Mouse (Mus musculus): ENCODE results near the gene Spock2. TPM values are rescaled to one million over a fixed set of nuclear protein-coding genes. Genes with fewer than 3 reads are reported as not detected.
A peak's percentile ranks its signal among the peaks of the same experiment; 100 is the strongest.

Spock2 gene
- polyA plus RNA-seq, 1 experiment, result 19.8 TPM

DNA sequence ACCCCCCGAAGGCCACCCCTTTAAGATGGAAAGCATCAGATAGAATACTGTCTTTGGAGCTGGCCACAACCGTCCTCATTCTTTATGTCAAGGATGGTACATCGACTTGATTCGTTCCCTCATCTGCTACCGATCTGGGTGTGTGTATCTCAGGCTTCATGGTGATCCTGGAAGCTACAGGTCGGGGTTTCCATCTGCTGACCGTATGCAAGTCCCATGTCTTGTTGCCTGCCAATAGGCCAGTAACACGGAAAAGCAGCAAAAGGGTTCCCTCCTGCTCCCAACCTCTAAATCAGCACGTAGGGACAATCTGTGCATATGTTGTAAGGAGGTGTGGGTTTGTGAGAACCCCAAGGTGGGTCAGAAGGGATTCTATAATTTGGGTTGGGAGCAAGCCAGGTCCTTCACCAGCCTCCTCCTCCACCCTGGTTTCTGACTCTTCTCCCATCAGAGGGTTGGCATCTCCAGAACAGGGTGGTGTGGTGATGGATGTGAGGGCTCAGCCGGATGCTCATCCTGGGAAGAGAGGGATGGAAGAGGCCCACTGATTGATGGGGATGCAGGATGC is 5.0 kb downstream of the Spock2 start:
- 93% methylated on average over 10 of the region's 10 CpGs for WGBS
- Histone ChIP-seq H3K4me1 (replicated peaks; ENCODE audit: control insufficient read depth, insufficient read depth, low read length) (peaks cover 25% of the 10 kb centered on the region), H3K27ac (ENCODE audit: control insufficient read depth, insufficient read depth, low read length) (no peak overlapping the region), H3K4me3 (ENCODE audit: control insufficient read depth, insufficient read depth, low read length) (no peak overlapping the region), H3K36me3 (ENCODE audit: control insufficient read depth, insufficient read depth, low read length) (no peaks in the 10 kb centered on the region), H3K27me3 (ENCODE audit: control insufficient read depth, insufficient read depth, low read length) (peaks cover 11% of the 10 kb centered on the region)
- no peak for DNase-seq
- TF ChIP-seq CTCF (IDR thresholded peaks at IDR 0.05; ENCODE audit: borderline replicate concordance, control insufficient read depth, extremely low read depth, insufficient read depth, low read length, poor library complexity), result no peak
- TF ChIP-seq POLR2A (IDR thresholded peaks at IDR 0.05; ENCODE audit: control insufficient read depth, extremely low read depth, insufficient read depth, low read length, poor library complexity), result no peak

DNA sequence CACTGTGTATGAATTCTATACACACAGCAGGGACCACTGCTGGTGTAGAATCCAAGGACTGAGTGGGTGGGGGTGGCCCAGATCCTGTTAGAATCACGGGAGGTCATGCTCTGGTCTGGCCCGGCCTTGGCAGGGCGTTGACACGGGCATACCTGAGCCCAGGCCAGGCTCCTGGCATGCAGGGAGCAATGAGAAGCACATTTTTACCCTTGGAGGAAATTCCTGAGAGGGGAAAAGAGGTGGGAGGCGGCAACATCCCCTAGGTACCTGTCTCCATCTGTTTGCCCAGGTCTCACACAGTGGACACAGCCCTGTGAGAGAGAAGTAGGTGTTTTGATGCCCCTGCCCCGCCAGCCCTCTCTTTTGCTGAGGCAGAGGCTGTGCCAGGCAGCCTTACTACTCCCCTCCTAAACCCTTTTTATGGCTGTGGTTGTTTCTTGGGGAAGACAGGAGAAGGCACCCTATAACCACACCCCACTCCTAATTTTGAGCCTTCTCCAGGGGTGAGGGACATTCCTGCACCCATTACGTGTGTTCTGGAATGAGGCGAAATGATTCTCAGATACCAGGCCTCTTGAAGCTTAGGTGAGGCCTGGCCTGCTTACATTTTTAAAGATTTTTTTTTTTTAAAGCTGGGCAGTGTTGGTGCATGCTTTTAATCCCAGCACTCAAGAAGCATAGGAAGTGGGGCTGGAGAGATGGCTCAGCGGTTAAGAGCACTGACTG is 8.1 kb downstream of the Spock2 start:
- WGBS, result 97% methylated on average over 9 of the region's 9 CpGs
- Histone ChIP-seq H3K4me1 (replicated peaks; ENCODE audit: control insufficient read depth, insufficient read depth, low read length) (peaks cover 9% of the 10 kb centered on the region), H3K4me3 (ENCODE audit: control insufficient read depth, insufficient read depth, low read length) (no peak overlapping the region), H3K27ac (ENCODE audit: control insufficient read depth, insufficient read depth, low read length) (no peak overlapping the region), H3K27me3 (ENCODE audit: control insufficient read depth, insufficient read depth, low read length) (no peaks in the 10 kb centered on the region), H3K36me3 (ENCODE audit: control insufficient read depth, insufficient read depth, low read length) (no peaks in the 10 kb centered on the region)
- DNase-seq, result no peak
- TF ChIP-seq CTCF (IDR thresholded peaks at IDR 0.05; ENCODE audit: borderline replicate concordance, control insufficient read depth, extremely low read depth, insufficient read depth, low read length, poor library complexity) (no peak), POLR2A (IDR thresholded peaks at IDR 0.05; ENCODE audit: control insufficient read depth, extremely low read depth, insufficient read depth, low read length, poor library complexity) (no peak)

DNA sequence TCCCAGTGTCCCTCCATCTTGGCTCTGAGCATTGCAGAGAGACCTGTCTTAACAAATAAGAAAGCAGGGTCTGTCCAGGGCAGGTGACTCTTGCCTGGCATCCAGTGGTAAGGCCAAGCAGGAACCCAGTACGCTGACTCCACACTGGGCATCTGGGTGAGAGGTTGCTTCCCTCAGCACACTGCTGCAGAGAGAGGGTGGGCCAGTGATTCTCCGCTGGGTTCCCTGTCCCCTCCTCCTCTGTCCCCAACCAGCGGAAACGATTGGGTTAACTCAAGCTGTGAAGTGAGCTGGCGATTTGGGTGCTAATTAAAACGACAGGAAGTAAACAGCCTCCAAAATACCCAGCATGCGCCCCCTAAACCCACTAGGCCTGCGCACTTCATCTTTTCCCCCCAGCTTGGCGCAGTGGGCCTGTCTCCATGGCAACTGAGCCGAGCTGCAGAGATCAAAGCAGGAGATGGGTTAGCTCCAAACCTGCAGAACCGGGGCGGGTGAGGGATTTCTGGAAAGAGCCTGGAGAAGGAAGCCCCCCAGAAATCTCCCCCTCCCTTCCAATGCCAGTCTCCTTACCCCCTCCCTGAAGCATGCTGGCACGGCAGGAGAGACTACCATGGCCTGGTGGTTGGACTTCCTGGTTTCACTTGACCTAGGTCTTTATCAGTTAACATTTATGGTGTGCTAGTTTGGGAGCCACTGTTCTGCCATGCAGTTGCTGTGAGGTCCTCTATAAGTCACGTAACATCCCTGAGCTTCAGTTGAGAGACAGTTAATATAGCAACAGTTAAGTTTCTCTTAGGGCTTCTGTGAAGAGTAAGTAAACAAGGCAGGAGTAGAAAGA is 9.5 kb downstream of the Spock2 start:
- TF ChIP-seq POLR2A (IDR thresholded peaks at IDR 0.05; ENCODE audit: control insufficient read depth, extremely low read depth, insufficient read depth, low read length, poor library complexity) (no peak), CTCF (IDR thresholded peaks at IDR 0.05; ENCODE audit: borderline replicate concordance, control insufficient read depth, extremely low read depth, insufficient read depth, low read length, poor library complexity) (no peak)
- H3K27ac ChIP-seq (ENCODE audit: control insufficient read depth, insufficient read depth, low read length), result no peak overlapping the region
- no peaks in the 10 kb centered on the region for H3K27me3 ChIP-seq (ENCODE audit: control insufficient read depth, insufficient read depth, low read length)
- no peak overlapping the region for H3K4me3 ChIP-seq (ENCODE audit: control insufficient read depth, insufficient read depth, low read length)
- peaks cover 9% of the 10 kb centered on the region for H3K4me1 ChIP-seq (replicated peaks; ENCODE audit: control insufficient read depth, insufficient read depth, low read length)
- 9% methylated on average over 14 of the region's 14 CpGs for WGBS
- H3K36me3 ChIP-seq (ENCODE audit: control insufficient read depth, insufficient read depth, low read length), result no peaks in the 10 kb centered on the region
- peak; percentile 53 for DNase-seq

GRCm38 (mm10) chr10:60116997-60117396 is 11.0 kb downstream of the Spock2 start:
- DNase-seq, result no peak
- no peak for TF ChIP-seq POLR2A (IDR thresholded peaks at IDR 0.05; ENCODE audit: control insufficient read depth, extremely low read depth, insufficient read depth, low read length, poor library complexity)
- TF ChIP-seq CTCF (IDR thresholded peaks at IDR 0.05; ENCODE audit: borderline replicate concordance, control insufficient read depth, extremely low read depth, insufficient read depth, low read length, poor library complexity), result no peak
- Histone ChIP-seq H3K36me3 (ENCODE audit: control insufficient read depth, insufficient read depth, low read length) (no peaks in the 10 kb centered on the region), H3K27ac (ENCODE audit: control insufficient read depth, insufficient read depth, low read length) (no peak overlapping the region), H3K4me3 (ENCODE audit: control insufficient read depth, insufficient read depth, low read length) (no peak overlapping the region), H3K4me1 (replicated peaks; ENCODE audit: control insufficient read depth, insufficient read depth, low read length) (peaks cover 9% of the 10 kb centered on the region), H3K27me3 (ENCODE audit: control insufficient read depth, insufficient read depth, low read length) (no peaks in the 10 kb centered on the region)
- WGBS, result 78% methylated on average over 4 of the region's 4 CpGs

GRCm38 (mm10) chr10:60118464-60118863 is 12.4 kb downstream of the Spock2 start:
- Histone ChIP-seq H3K36me3 (ENCODE audit: control insufficient read depth, insufficient read depth, low read length) (no peaks in the 10 kb centered on the region), H3K4me1 (replicated peaks; ENCODE audit: control insufficient read depth, insufficient read depth, low read length) (peaks cover 9% of the 10 kb centered on the region), H3K27ac (ENCODE audit: control insufficient read depth, insufficient read depth, low read length) (no peak overlapping the region), H3K27me3 (ENCODE audit: control insufficient read depth, insufficient read depth, low read length) (no peaks in the 10 kb centered on the region), H3K4me3 (ENCODE audit: control insufficient read depth, insufficient read depth, low read length) (no peak overlapping the region)
- no peak for DNase-seq
- no peak for TF ChIP-seq POLR2A (IDR thresholded peaks at IDR 0.05; ENCODE audit: control insufficient read depth, extremely low read depth, insufficient read depth, low read length, poor library complexity)
- TF ChIP-seq CTCF (IDR thresholded peaks at IDR 0.05; ENCODE audit: borderline replicate concordance, control insufficient read depth, extremely low read depth, insufficient read depth, low read length, poor library complexity), result no peak
- 94% methylated on average over 7 of the region's 7 CpGs for WGBS

GRCm38 (mm10) chr10:60120630-60121029 is 14.6 kb downstream of the Spock2 start:
- WGBS, result 75% methylated on average over 4 of the region's 4 CpGs
- Histone ChIP-seq H3K27ac (ENCODE audit: control insufficient read depth, insufficient read depth, low read length) (no peak overlapping the region), H3K27me3 (ENCODE audit: control insufficient read depth, insufficient read depth, low read length) (no peaks in the 10 kb centered on the region), H3K4me1 (replicated peaks; ENCODE audit: control insufficient read depth, insufficient read depth, low read length) (peaks cover 2% of the 10 kb centered on the region), H3K4me3 (ENCODE audit: control insufficient read depth, insufficient read depth, low read length) (no peak overlapping the region), H3K36me3 (ENCODE audit: control insufficient read depth, insufficient read depth, low read length) (no peaks in the 10 kb centered on the region)
- no peak for TF ChIP-seq CTCF (IDR thresholded peaks at IDR 0.05; ENCODE audit: borderline replicate concordance, control insufficient read depth, extremely low read depth, insufficient read depth, low read length, poor library complexity)
- no peak for TF ChIP-seq POLR2A (IDR thresholded peaks at IDR 0.05; ENCODE audit: control insufficient read depth, extremely low read depth, insufficient read depth, low read length, poor library complexity)
- no peak for DNase-seq
